Mouse (Mus musculus): ENCODE results near the gene Txndc15. TPM values are rescaled to one million over a fixed set of nuclear protein-coding genes. Genes with fewer than 3 reads are reported as not detected.
"Not testable (repeated sequence)": the region's sequence is repeated elsewhere in the genome, so short reads cannot be mapped to it uniquely, and the experiment has no call there.

Gene Txndc15
- polyA plus RNA-seq, 1 experiment from 2014 or later, result 87.1 TPM

DNA sequence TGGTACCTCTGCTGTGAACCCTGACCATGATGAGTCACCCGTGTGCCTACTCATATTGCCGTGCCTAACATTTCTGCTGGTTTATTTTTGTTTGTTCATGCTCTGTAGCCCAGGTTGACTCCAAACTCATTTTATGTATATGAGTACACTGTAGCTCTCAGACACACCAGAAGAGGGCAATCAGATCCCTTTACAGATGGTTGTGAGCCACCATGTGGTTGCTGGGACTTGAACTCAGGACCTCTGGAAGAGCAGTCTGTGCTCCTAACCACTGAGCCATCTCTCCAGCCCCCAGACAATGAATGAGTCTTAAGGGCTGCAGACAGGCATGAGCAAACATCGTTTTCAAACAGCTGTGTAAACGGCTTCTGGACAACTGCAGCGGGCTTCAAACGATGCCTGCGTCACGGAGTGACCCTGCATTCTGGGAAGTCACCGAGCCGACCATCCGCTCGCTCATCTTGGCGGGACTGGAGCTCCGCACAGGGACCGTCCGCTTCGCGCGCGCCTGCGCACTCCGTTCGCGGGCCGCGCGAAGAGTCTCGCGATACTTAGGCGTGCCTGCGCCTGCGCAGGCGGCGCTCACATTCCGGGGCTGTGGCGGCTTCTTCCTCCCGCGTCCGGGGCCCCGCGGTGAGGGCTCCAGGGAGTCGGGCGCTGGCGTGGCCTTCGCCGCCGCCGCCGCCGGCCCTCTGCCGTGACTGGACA is 21.8 kb upstream of the Txndc15 start, which contains the start of gene B230219D22Rik:
B230219D22Rik (plus strand) TSS at position 590 of the 708 bp plus-strand sequence.
- no peaks in the 10 kb centered on the region for H3K9me3 ChIP-seq (ENCODE audit: control insufficient read depth, low read length)
- H3K9ac ChIP-seq (ENCODE audit: low read depth, low read length), result peak within 1 kb of the TSS; percentile 100
- peak within 1 kb of the TSS; percentile 84 for H3K4me2 ChIP-seq (replicated peaks; ENCODE audit: low read depth, low read length)
- WGBS, result 2% methylated on average over 50 of the region's 51 CpGs
- peak within 1 kb of the TSS; percentile 66 for H3K4me3 ChIP-seq (ENCODE audit: low read length)
- H3K27ac ChIP-seq (ENCODE audit: low read depth, low read length), result peak within 1 kb of the TSS; percentile 94
- ATAC-seq (ENCODE audit: low FRiP score, low TSS enrichment), result peak; percentile 97
- H3K4me1 ChIP-seq (ENCODE audit: control insufficient read depth, insufficient read depth, low read length), result peaks cover 14% of the 10 kb centered on the region
- H3K27me3 ChIP-seq (ENCODE audit: control insufficient read depth, insufficient read depth, low read length), result no peaks in the 10 kb centered on the region
- H3K36me3 ChIP-seq (ENCODE audit: control insufficient read depth, insufficient read depth, low read length), result no peaks in the 10 kb centered on the region

DNA sequence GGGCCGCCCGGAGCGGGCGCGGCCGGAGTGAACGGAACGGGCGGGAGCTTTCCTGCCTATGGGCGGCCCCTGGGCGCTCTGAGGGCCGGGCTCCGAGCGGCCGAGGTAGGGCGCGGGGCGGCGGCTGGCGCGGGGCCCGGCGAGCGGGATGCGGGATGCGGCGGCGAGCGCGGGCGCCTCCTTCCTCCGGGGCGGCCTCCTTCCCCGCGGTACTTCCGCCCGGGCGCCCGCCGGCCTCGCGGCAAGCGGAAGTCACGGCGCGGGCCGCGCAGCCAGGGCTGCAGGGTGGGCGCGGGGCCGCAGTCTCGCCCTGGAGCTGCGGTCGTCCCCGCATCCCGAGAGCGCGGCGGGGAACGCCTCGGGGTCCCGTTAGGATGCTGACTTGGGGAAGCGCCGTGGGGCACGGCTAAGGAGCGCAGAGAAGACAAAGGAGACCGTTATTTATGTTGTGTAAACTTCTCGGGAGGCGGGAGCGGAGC is 21.2 kb upstream of the Txndc15 start:
- WGBS, result under 1% methylated on average over 45 of the region's 70 CpGs
- ATAC-seq (ENCODE audit: low FRiP score, low TSS enrichment), result no peak; the same call in 1 of the 2 replicates
- Histone ChIP-seq H3K4me1 (ENCODE audit: control insufficient read depth, insufficient read depth, low read length) (peaks cover 14% of the 10 kb centered on the region), H3K9ac (ENCODE audit: low read depth, low read length) (peak overlapping the region; percentile 100), H3K36me3 (ENCODE audit: control insufficient read depth, insufficient read depth, low read length) (no peaks in the 10 kb centered on the region), H3K4me2 (replicated peaks; ENCODE audit: low read depth, low read length) (peak overlapping the region; percentile 84), H3K27ac (ENCODE audit: low read depth, low read length) (peak overlapping the region; percentile 94), H3K27me3 (ENCODE audit: control insufficient read depth, insufficient read depth, low read length) (no peaks in the 10 kb centered on the region), H3K9me3 (ENCODE audit: control insufficient read depth, low read length) (no peaks in the 10 kb centered on the region), H3K4me3 (ENCODE audit: low read length) (peak overlapping the region; percentile 66)

DNA sequence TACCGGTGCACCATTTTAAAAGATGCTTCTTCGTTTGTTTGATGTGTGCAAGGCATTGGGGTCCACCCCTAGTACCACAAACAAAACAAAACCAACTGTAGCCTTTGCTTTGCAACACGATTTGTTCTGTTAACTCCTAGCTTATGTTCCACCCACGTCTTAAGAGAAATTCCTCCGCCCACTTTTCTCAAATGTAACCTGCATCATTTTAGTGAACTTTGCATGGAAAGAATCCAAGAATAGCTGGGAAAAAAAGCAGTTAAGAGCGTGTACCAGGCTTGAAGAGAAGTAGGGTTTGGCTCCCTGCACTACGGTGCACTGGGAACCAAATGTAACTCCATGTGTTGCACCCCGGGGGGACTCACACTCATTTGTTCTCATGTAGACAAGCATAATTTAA is 20.3 kb upstream of the Txndc15 start:
- Histone ChIP-seq H3K9me3 (ENCODE audit: control insufficient read depth, low read length) (no peaks in the 10 kb centered on the region), H3K36me3 (ENCODE audit: control insufficient read depth, insufficient read depth, low read length) (peaks cover 8% of the 10 kb centered on the region), H3K4me3 (ENCODE audit: low read length) (peak overlapping the region; percentile 66), H3K27ac (ENCODE audit: low read depth, low read length) (0 out of 2 replicates have a peak overlapping the region, but pooled peaks have one; percentile 94), H3K4me1 (ENCODE audit: control insufficient read depth, insufficient read depth, low read length) (peaks cover 14% of the 10 kb centered on the region), H3K9ac (ENCODE audit: low read depth, low read length) (peak overlapping the region; percentile 100), H3K4me2 (replicated peaks; ENCODE audit: low read depth, low read length) (peak overlapping the region; percentile 84), H3K27me3 (ENCODE audit: control insufficient read depth, insufficient read depth, low read length) (no peaks in the 10 kb centered on the region)
- WGBS, result 11% methylated on average over 8 of the region's 8 CpGs
- ATAC-seq (ENCODE audit: low FRiP score, low TSS enrichment), result no peak

DNA sequence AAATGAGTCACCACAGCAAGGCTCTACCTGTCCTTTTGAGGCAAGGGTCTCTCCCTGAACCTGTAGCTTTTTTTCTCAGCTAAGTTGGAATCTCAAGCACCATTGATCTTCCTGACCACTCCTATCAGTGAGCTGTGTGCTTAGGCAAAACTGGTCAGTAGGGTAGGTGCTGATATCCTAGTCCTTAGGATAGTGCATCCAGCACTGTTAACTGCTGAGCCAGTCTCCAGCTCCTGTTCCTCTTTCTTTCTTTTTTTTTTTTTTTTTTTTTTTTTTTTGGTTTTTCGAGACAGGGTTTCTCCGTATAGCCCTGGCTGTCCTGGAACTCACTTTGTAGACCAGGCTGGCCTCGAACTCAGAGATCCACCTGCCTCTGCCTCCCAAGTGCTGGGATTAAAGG is 18.5 kb upstream of the Txndc15 start:
- not testable (repeated sequence) for H3K4me2 ChIP-seq (replicated peaks; ENCODE audit: low read depth, low read length); ATAC-seq (ENCODE audit: low FRiP score, low TSS enrichment); H3K27ac ChIP-seq (ENCODE audit: low read depth, low read length); H3K4me3 ChIP-seq (ENCODE audit: low read length); H3K9me3 ChIP-seq (ENCODE audit: control insufficient read depth, low read length); H3K9ac ChIP-seq (ENCODE audit: low read depth, low read length); H3K27me3 ChIP-seq (ENCODE audit: control insufficient read depth, insufficient read depth, low read length)
- peaks cover 24% of the 10 kb centered on the region for H3K36me3 ChIP-seq (ENCODE audit: control insufficient read depth, insufficient read depth, low read length)
- H3K4me1 ChIP-seq (ENCODE audit: control insufficient read depth, insufficient read depth, low read length), result peaks cover 14% of the 10 kb centered on the region
- WGBS, result no CpG with 5 or more reads among the region's 3 CpGs

DNA sequence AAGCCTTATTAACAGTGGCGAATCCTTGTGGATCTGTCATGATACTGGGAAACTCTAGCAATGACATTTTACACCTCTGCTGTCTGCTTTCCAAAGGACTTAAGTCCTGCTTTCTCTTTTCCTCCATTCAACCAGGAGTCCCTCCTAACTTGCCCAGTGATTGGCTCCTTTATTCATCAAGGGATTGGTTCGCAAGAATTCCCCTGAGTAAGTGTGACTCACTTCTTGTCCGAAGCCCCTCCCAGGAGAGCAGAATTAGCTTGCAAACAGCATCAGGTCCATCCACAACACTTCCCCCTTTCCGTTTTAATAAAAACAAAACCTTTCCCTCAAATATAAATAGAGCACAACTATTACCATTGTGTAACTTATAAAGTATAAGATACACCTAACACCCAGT is 10.1 kb upstream of the Txndc15 start:
- H3K4me2 ChIP-seq (replicated peaks; ENCODE audit: low read depth, low read length), result no peak overlapping the region
- H3K9ac ChIP-seq (ENCODE audit: low read depth, low read length), result no peak overlapping the region
- no peaks in the 10 kb centered on the region for H3K4me1 ChIP-seq (ENCODE audit: control insufficient read depth, insufficient read depth, low read length)
- ATAC-seq (ENCODE audit: low FRiP score, low TSS enrichment), result no peak
- no peak overlapping the region for H3K4me3 ChIP-seq (ENCODE audit: low read length)
- no peak overlapping the region for H3K27ac ChIP-seq (ENCODE audit: low read depth, low read length)
- H3K9me3 ChIP-seq (ENCODE audit: control insufficient read depth, low read length), result peaks cover 4% of the 10 kb centered on the region; the same call in 1 of the 2 replicates
- H3K36me3 ChIP-seq (ENCODE audit: control insufficient read depth, insufficient read depth, low read length), result peaks cover 44% of the 10 kb centered on the region
- H3K27me3 ChIP-seq (ENCODE audit: control insufficient read depth, insufficient read depth, low read length), result no peaks in the 10 kb centered on the region
- 94% methylated on average over 4 of the region's 4 CpGs for WGBS

DNA sequence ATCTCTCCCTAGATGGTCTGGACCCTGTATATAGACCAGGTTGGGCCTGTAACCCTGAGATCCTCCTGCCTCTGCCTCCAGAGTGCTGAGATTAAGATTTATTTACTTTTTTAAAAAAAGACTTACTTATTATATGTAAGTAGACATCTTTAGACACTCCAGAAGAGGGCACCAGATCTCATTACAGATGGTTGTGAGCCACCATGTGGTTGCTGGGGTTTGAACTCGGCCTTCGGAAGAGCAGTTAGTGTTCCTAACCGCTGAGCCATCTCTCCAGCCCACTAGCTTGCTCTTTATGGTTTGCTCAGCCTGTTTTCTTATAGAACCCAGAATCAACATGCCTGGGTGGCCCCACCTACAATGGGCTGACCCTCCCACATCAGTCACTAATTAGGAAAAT is 1.6 kb upstream of the Txndc15 start:
- Histone ChIP-seq H3K9me3 (ENCODE audit: control insufficient read depth, low read length) (no peaks in the 10 kb centered on the region), H3K36me3 (ENCODE audit: control insufficient read depth, insufficient read depth, low read length) (no peaks in the 10 kb centered on the region), H3K9ac (ENCODE audit: low read depth, low read length) (no peak overlapping the region), H3K4me3 (ENCODE audit: low read length) (no peak overlapping the region), H3K27me3 (ENCODE audit: control insufficient read depth, insufficient read depth, low read length) (no peaks in the 10 kb centered on the region), H3K4me2 (replicated peaks; ENCODE audit: low read depth, low read length) (no peak overlapping the region), H3K27ac (ENCODE audit: low read depth, low read length) (no peak overlapping the region), H3K4me1 (ENCODE audit: control insufficient read depth, insufficient read depth, low read length) (no peaks in the 10 kb centered on the region)
- ATAC-seq (ENCODE audit: low FRiP score, low TSS enrichment), result no peak
- WGBS, result 89% methylated on average over 3 of the region's 3 CpGs

DNA sequence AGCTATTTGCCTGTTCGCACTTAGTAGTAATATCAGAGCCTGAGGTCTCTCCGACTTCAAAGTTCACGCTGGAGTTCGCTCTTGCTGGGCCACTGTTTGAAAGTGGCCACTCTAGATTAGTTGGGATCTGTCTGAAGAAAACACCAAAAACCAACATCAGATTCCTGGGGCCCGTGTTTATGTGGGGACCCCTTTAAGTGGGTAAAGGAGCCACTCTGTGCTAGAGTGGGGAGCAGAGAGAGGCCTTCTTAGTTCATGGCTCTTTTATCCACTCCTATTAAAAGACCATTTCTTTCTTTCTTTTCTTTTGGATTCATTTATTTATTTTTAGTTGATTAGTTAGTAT is 690 bp downstream of the Txndc15 start:
- H3K27ac ChIP-seq (ENCODE audit: low read depth, low read length), result peak overlapping the region; percentile 60; the same call in 1 of the 2 replicates

DNA sequence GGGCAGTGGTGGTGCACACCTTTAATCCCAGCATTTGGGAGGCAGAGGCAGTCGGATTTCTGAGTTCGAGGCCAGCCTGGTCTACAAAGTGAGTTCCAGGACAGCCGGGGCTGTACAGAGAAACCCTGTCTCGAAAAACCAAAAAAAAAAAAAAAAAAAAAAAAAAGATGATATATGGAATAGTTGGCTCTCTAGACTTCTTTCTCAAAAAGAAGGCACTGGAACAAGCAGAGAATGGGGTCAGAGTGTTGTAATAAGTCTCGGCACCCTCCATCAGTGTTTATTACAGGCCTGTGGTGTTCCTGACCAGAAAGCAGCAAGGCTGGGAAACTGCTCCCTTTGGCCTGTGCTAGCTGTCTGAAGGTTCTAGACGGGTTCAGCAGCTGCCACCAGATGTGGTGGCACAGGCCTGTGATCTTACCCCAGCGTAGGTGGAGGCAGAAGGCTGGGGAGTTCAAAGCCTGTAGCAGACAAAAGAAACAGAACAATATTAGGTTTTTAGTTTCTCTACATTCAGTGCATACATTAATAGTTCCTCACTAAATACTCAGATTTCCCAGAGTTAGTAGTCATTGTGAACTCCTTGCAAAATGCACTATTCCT is 1.6 kb downstream of the Txndc15 start:
- H3K36me3 ChIP-seq (ENCODE audit: control insufficient read depth, insufficient read depth, low read length), result peaks cover 11% of the 10 kb centered on the region; the same call in 1 of the 2 replicates
- H3K27ac ChIP-seq (ENCODE audit: low read depth, low read length), result no peak overlapping the region
- no peak overlapping the region for H3K4me3 ChIP-seq (ENCODE audit: low read length)
- H3K4me1 ChIP-seq (ENCODE audit: control insufficient read depth, insufficient read depth, low read length), result no peaks in the 10 kb centered on the region
- no peaks in the 10 kb centered on the region for H3K9me3 ChIP-seq (ENCODE audit: control insufficient read depth, low read length)
- ATAC-seq (ENCODE audit: low FRiP score, low TSS enrichment), result no peak
- H3K27me3 ChIP-seq (ENCODE audit: control insufficient read depth, insufficient read depth, low read length), result no peaks in the 10 kb centered on the region
- no peak overlapping the region for H3K4me2 ChIP-seq (replicated peaks; ENCODE audit: low read depth, low read length)
- WGBS, result 78% methylated on average over 5 of the region's 7 CpGs
- peak overlapping the region; percentile 37; the same call in 1 of the 2 replicates for H3K9ac ChIP-seq (ENCODE audit: low read depth, low read length)

More for the DNA sequence above, 690 bp downstream of the Txndc15 start:
- Histone ChIP-seq H3K4me2 (replicated peaks; ENCODE audit: low read depth, low read length) (peak overlapping the region; percentile 50), H3K9me3 (ENCODE audit: control insufficient read depth, low read length) (no peaks in the 10 kb centered on the region), H3K9ac (ENCODE audit: low read depth, low read length) (peak overlapping the region; percentile 84), H3K36me3 (ENCODE audit: control insufficient read depth, insufficient read depth, low read length) (peaks cover 9% of the 10 kb centered on the region; the same call in 1 of the 2 replicates), H3K27me3 (ENCODE audit: control insufficient read depth, insufficient read depth, low read length) (no peaks in the 10 kb centered on the region), H3K4me1 (ENCODE audit: control insufficient read depth, insufficient read depth, low read length) (no peaks in the 10 kb centered on the region), H3K4me3 (ENCODE audit: low read length) (peak overlapping the region; percentile 75)
- no peak for ATAC-seq (ENCODE audit: low FRiP score, low TSS enrichment)
- 4% methylated on average over 5 of the region's 5 CpGs for WGBS

DNA sequence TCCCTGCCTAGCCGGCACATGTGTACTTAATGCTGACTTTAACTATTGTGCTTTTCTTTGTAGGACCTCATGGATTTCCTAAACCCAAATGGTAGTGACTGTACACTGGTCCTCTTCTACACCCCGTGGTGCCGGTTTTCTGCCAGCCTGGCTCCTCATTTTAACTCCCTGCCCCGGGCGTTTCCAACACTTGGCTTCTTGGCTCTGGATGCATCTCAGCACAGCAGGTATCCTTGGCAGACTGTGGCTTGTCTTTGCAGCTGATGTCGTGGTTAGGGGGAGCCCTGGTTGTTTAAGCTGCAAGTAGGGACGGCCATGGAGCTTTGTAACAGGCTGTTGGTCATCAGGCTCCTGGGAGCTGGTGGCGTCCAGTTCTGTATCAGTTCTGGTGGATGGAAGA is 7.1 kb downstream of the Txndc15 start:
- Histone ChIP-seq H3K36me3 (ENCODE audit: control insufficient read depth, insufficient read depth, low read length) (peaks cover 34% of the 10 kb centered on the region), H3K27me3 (ENCODE audit: control insufficient read depth, insufficient read depth, low read length) (no peaks in the 10 kb centered on the region), H3K4me2 (replicated peaks; ENCODE audit: low read depth, low read length) (no peak overlapping the region), H3K4me3 (ENCODE audit: low read length) (no peak overlapping the region), H3K9ac (ENCODE audit: low read depth, low read length) (no peak overlapping the region), H3K27ac (ENCODE audit: low read depth, low read length) (no peak overlapping the region), H3K4me1 (ENCODE audit: control insufficient read depth, insufficient read depth, low read length) (no peaks in the 10 kb centered on the region), H3K9me3 (ENCODE audit: control insufficient read depth, low read length) (no peaks in the 10 kb centered on the region)
- WGBS, result 85% methylated on average over 8 of the region's 8 CpGs
- ATAC-seq (ENCODE audit: low FRiP score, low TSS enrichment), result no peak
